Mouse (Mus musculus) layer of hippocampus, adult 9-10 months (tissue): ENCODE measurements at regions not wholly inside any gene's neighbourhood (a gene's known extent, or its start where the extent isn't known, plus 50 kb on each side); places are given as distances from the start of the nearest gene placed in this dataset.
"Not testable (repeated sequence)": the region's sequence is repeated elsewhere in the genome, so short reads cannot be mapped to it uniquely, and the experiment has no call there.

Source experiments
- DNase-seq: peaks from one replicate; pipeline ENCODE4 v3.0.0; 2022; ENCODE audit warnings: low spot score

- no peak for DNase-seq
Observed at GRCm38 (mm10) chr12:64788761-64789160, 128.9 kb upstream of the Gm527 start.

GRCm38 (mm10) chr12:64808492-64808891 is 109.2 kb upstream of the Gm527 start:
- not testable (repeated sequence) for DNase-seq

DNA sequence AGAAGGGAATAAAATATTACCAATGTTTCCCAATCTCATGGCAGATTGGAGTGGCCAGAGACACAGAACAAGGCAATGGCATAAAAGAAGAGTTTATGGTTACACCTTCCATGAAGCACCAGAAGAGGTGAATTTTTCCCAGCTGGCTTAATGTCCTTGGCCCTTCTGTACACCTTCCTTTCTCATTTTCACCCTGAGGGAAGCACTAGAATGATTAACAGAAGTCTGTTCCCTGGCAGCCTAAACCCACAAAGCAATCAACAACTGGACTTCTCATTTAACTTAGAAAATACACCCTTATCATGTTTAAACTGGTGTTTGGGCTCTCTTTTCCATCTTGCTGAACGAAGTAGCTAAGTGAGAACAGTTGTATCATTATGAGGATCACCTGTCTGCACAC is 107.6 kb upstream of the Gm527 start:
- no peak for DNase-seq

- DNase-seq = no peak
Observed at GRCm38 (mm10) chr12:64815871-64816270, 101.8 kb upstream of the Gm527 start.

GRCm38 (mm10) chr12:64817056-64817810 is 100.5 kb upstream of the Gm527 start:
- no peak for DNase-seq

DNA sequence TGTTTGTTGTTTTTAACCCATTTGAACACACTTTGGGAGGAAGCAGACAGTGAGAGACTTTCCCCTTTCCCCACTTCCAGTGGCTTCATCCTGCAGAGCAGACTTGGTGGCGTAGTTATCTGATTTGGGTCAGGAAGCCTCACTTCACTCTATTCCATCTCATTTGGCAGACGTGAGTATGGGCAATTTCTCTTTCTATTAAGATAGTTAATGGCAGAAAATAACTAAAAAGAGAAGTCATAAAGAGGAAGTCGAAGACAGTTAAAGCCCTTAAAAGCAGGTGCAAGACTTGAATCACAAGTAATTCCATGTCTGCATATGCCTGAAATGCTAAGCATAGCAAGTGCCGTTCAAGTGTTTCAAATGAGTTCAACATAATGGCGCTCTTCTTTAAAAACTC is 97.0 kb upstream of the Gm527 start:
- no peak for DNase-seq

DNA sequence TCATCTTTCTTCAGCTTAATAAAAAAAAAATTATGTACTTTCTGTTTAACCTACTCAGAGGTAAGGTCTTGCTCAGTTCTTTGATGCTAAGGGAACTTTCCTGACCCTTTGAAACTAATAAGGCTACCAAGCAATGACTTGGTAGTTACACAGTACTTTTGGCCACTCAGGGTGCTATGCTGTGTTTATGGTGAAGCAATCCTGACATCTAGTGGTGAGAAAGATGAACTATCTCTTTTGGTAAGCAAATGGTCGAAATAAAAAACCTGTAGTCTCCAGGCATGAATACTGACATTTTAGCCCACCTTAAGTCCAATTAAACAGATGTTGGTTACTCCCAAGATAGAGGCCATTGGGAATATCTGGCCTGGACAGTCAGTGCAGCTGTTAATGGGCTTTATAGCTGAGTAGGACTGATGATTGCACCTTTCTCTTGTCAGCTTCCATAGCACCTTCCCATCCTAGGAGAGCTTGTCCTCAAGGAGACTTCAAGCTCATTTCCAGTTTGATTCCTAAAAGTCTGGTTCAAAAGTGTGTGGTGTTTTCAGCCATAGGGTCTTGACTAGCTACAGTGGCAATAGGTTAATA is 88.0 kb upstream of the Gm527 start:
- DNase-seq = peak; percentile 38

- DNase-seq = no peak
Observed at GRCm38 (mm10) chr12:64832313-64833151, 85.2 kb upstream of the Gm527 start.

DNA sequence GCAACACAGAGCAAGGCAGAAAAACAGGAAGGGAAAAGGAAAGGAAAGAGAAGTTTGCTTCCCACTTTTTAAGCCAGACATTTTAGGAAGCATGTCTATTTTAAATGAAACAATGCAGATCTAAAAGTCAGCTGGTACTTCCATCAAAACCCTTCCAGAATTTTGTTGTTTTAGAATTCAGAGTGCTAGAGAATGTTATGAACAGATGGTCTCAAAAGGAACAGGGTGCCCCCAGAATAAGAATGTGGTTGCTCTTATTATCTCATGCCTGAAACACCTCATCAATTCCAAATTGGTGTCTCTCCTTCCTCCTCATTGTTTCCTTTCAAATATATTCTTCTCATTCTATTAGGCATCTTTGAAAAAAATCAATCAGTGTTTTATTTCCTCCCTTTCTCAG is 60.0 kb upstream of the Gm527 start:
- DNase-seq = peak; percentile 11
